Comparison of ENCODE assay signal across 8 mouse cellular contexts in genomic region chr1:84695517-84696411, GRCm38 (mm10). TPM values are rescaled to one million over a fixed set of nuclear protein-coding genes. Genes with fewer than 3 reads are reported as not detected.
DNase-seq lines count a peak whose midpoint lies in the region; ATAC-seq and TF ChIP-seq lines count a peak whose summit lies in the region.

Gene Dner, minus strand, starts transcription at chr1:84696221.

- intact Hi-C loops in heart, postnatal 10 days (cut with DNase I), result loop anchor here (10.0 kb wide), 2 partner anchors 261 to 971 kb away; no protein-coding TSS in a partner anchor

- no peak for TF ChIP-seq CTCF in E14TG2a.4 (conservative IDR thresholded peaks at IDR 0.05; ENCODE audit: low read length)

- peak; percentile 90 for ATAC-seq in forebrain, embryonic 15.5 days (replicated peaks)
- ATAC-seq in liver, embryonic 15.5 days (ENCODE audit: insufficient read depth), result peak; percentile 47; the same call in 1 of the 2 replicates
- peak; percentile 82 for ATAC-seq in neural tube, embryonic 12.5 days (ENCODE audit: low FRiP score, low read depth)

- peak within 1 kb of the TSS; percentile 86 for H3K27ac ChIP-seq in forebrain, embryonic 15.5 days (replicated peaks)
- H3K27ac ChIP-seq in liver, embryonic 15.5 days (replicated peaks), result no peak within 1 kb of the TSS
- H3K27ac ChIP-seq in neural tube, embryonic 12.5 days, result peak within 1 kb of the TSS; percentile 86

- peak within 1 kb of the TSS; percentile 98 for H3K9ac ChIP-seq in forebrain, embryonic 15.5 days (replicated peaks)
- no peak within 1 kb of the TSS for H3K9ac ChIP-seq in liver, embryonic 15.5 days
- H3K9ac ChIP-seq in neural tube, embryonic 12.5 days, result peak within 1 kb of the TSS; percentile 90

- DNase-seq in cerebellum, adult 11 months, result peak; percentile 50
- peak; percentile 88 to 91 for DNase-seq in heart, postnatal 10 days
- peak; percentile 66 to 90 for DNase-seq in kidney, postnatal 36 days
- peak; percentile 80 for DNase-seq in testis, postnatal 14 days (ENCODE audit: low spot score)

- H3K4me3 ChIP-seq in E14TG2a.4 (replicated peaks; ENCODE audit: low read length), result peak within 1 kb of the TSS; percentile 92
- peak within 1 kb of the TSS; percentile 83 for H3K4me3 ChIP-seq in forebrain, embryonic 15.5 days
- H3K4me3 ChIP-seq in liver, embryonic 15.5 days (replicated peaks), result peak within 1 kb of the TSS; percentile 32
- H3K4me3 ChIP-seq in neural tube, embryonic 12.5 days, result peak within 1 kb of the TSS; percentile 83

- H3K9me3 ChIP-seq in E14TG2a.4 (ENCODE audit: low read length), result no peaks in the 10 kb centered on the region
- no peaks in the 10 kb centered on the region for H3K9me3 ChIP-seq in forebrain, embryonic 15.5 days
- no peaks in the 10 kb centered on the region for H3K9me3 ChIP-seq in liver, embryonic 15.5 days (replicated peaks)
- H3K9me3 ChIP-seq in neural tube, embryonic 12.5 days, result no peaks in the 10 kb centered on the region

- no peaks in the 10 kb centered on the region for H3K36me3 ChIP-seq in E14TG2a.4 (ENCODE audit: insufficient read depth, low read length)
- H3K36me3 ChIP-seq in forebrain, embryonic 15.5 days, result no peaks in the 10 kb centered on the region
- H3K36me3 ChIP-seq in liver, embryonic 15.5 days (replicated peaks), result no peaks in the 10 kb centered on the region
- no peaks in the 10 kb centered on the region for H3K36me3 ChIP-seq in neural tube, embryonic 12.5 days

- peaks cover 39% of the 10 kb centered on the region for H3K27me3 ChIP-seq in E14TG2a.4 (ENCODE audit: insufficient read depth, low read length)
- no peaks in the 10 kb centered on the region for H3K27me3 ChIP-seq in forebrain, embryonic 15.5 days
- H3K27me3 ChIP-seq in liver, embryonic 15.5 days, result peaks cover 39% of the 10 kb centered on the region
- H3K27me3 ChIP-seq in neural tube, embryonic 12.5 days (replicated peaks), result no peaks in the 10 kb centered on the region

- peak within 1 kb of the TSS; percentile 89 for H3K4me2 ChIP-seq in forebrain, embryonic 15.5 days (replicated peaks)
- peak within 1 kb of the TSS; percentile 56 for H3K4me2 ChIP-seq in liver, embryonic 15.5 days
- peak within 1 kb of the TSS; percentile 86 for H3K4me2 ChIP-seq in neural tube, embryonic 12.5 days (replicated peaks)

- under 1% methylated on average over 66 of the region's 75 CpGs for WGBS in forebrain, embryonic 15.5 days
- 1% methylated on average over 75 of the region's 75 CpGs for WGBS in liver, embryonic 15.5 days (ENCODE audit: insufficient replicate concordance)
- under 1% methylated on average over 75 of the region's 75 CpGs for WGBS in neural tube, embryonic 12.5 days

- peaks cover 16% of the 10 kb centered on the region for H3K4me1 ChIP-seq in E14TG2a.4 (replicated peaks; ENCODE audit: low read depth, low read length)
- H3K4me1 ChIP-seq in forebrain, embryonic 15.5 days, result peaks cover 29% of the 10 kb centered on the region
- H3K4me1 ChIP-seq in liver, embryonic 15.5 days (replicated peaks), result peaks cover 11% of the 10 kb centered on the region
- H3K4me1 ChIP-seq in neural tube, embryonic 12.5 days, result peaks cover 18% of the 10 kb centered on the region

RNA-seq across cellular contexts. Expression of gene Dner, which starts in this region (rescaled TPM):
- polyA plus RNA-seq in forebrain, embryonic 15.5 days (2015; fragmentation: Nextera tagmentation; extraction: Ambion mirVana), result 170 and 178 TPM in 2 replicates
- total RNA-seq in heart, postnatal 10 days (2021), result under 1 TPM; 0.25 to 0.31 TPM
- polyA plus RNA-seq in liver, embryonic 15.5 days (2015; fragmentation: Nextera tagmentation; extraction: Ambion mirVana), result 0.07 and 0.09 TPM in 2 replicates
- polyA plus RNA-seq in neural tube, embryonic 12.5 days (2016; fragmentation: Nextera tagmentation; extraction: Ambion mirVana), result 143 and 145 TPM in 2 replicates

Comparison
In these comparisons a context has a peak if more than half of its experiments do, and no peak if none do; other contexts are left out.
1. RNA of gene Dner (polyA plus RNA-seq): 170 to 178 TPM in forebrain, embryonic 15.5 days and 143 to 145 TPM in neural tube, embryonic 12.5 days; 0.07 to 0.09 TPM in liver, embryonic 15.5 days; every median in the first group is over 100 times any median in the second.
2. Peak in DNase-seq in heart, postnatal 10 days; RNA of the gene not detected or under 1 TPM.
3. Peak in ATAC-seq, H3K4me3 ChIP-seq and H3K4me2 ChIP-seq in liver, embryonic 15.5 days; RNA of the gene not detected or under 1 TPM.
4. H3K4me3 ChIP-seq: peak in every context shown above with its lines; median percentile 92 in E14TG2a.4; 83 in forebrain, embryonic 15.5 days; 83 in neural tube, embryonic 12.5 days; 32 in liver, embryonic 15.5 days.
5. Peak in every context shown above with its lines, with median percentiles within 50 percentile points of each other: DNase-seq, ATAC-seq and H3K4me2 ChIP-seq.